Mouse (Mus musculus) yolk sac, embryonic 10.5 days (tissue): ENCODE measurements around the gene Hykk.
A peak's percentile ranks its signal among the peaks of the same experiment; 100 is the strongest.

ENCODE experiments used
- DNase-seq: peaks from one replicate; pipeline ENCODE4 v3.0.0-alpha.2; 2017; ENCODE audit warnings: low spot score

Hykk gene

DNA sequence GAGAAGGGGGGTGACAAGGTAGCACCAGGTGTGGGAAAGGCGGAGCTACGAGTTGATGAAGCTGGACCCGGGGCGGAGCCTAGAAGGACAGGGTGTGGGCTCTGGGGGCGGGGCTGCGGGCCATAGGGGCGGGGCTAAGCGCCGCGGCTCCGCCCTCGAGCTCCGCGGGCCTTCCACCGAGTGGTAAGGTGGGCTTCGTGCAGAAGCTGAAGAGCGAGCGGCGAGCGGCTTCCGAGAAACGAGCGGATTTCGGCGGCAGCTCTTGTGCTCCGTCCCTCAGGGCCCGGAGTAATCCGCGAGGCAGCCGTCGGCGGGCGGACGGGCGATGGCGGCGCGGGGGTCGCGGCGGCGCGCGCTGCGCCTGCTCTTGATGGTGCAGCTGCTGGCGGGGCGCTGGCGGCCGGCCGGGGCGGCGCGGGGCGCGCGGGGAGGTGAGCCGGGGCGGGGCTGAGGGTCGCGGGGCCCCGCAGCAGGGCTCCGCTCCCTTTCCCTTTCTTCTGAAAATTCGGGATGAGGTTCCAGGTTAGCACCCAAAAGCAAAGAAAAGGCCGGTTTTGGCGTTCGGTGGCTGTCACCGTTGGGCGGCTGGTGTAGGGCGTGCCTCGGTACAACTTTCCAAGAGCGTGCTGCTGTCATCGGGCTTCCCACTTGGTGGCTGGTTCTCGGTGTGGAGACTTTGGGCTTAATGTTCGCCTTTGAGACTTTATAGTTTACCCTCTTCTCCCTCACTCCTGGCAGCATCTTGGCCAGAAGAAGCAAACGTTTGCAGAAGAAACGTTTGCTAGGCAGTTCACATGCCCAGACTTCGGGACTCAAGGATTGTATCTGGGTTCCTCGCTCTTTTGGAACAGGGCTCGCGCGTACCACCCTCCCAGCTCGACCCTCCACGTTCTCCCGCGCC lies 64.5 kb downstream of the Hykk start:
- peak; percentile 78 for DNase-seq

GRCm38 (mm10) chr9:54982401-54982800 lies 65.3 kb downstream of the Hykk start:
- no peak for DNase-seq

GRCm38 (mm10) chr9:54990362-54990761 lies 73.3 kb downstream of the Hykk start:
- DNase-seq, result no peak

DNA sequence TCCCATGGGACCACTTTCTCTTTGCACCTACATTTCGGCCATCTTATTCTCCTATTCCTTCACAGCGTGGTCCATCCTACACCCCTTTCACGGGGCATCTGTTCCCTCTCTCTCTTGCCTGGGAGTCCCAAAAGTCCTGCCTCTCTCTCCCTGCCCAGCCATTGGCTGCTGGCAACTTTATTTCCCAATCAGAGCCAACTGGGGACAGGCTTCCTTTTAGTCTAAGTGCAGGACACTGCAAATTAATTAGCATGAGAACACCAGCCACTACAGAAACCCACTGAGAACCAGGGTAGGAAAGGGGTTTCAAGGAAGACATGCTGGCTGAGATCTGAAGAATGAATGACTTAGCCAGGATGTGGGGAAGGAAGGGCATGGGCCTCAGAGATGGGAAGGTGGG lies 77.3 kb downstream of the Hykk start:
- DNase-seq, result no peak

GRCm38 (mm10) chr9:54995645-54996044 lies 78.6 kb downstream of the Hykk start:
- no peak for DNase-seq
